Mouse (Mus musculus) A20 (cell line): ENCODE measurements at regions not wholly inside any gene's neighbourhood (a gene's known extent, or its start where the extent isn't known, plus 50 kb on each side); places are given as distances from the start of the nearest gene placed in this dataset.

Source experiments
- DNase-seq: peaks from one replicate; pipeline ENCODE4 v3.0.0-alpha.2; 2011; ENCODE audit warnings: low read depth, low spot score

GRCm38 (mm10) chr10:24493392-24493791 is 101.8 kb upstream of the Ccn2 start:
- no peak for DNase-seq

GRCm38 (mm10) chr10:24493936-24494335 is 101.3 kb upstream of the Ccn2 start:
- no peak for DNase-seq

- DNase-seq: no peak
These were observed 75.3 kb upstream of the Ccn2 start for GRCm38 (mm10) chr10:24519795-24520512.

GRCm38 (mm10) chr10:24520515-24520914 is 74.7 kb upstream of the Ccn2 start:
- no peak for DNase-seq

DNA sequence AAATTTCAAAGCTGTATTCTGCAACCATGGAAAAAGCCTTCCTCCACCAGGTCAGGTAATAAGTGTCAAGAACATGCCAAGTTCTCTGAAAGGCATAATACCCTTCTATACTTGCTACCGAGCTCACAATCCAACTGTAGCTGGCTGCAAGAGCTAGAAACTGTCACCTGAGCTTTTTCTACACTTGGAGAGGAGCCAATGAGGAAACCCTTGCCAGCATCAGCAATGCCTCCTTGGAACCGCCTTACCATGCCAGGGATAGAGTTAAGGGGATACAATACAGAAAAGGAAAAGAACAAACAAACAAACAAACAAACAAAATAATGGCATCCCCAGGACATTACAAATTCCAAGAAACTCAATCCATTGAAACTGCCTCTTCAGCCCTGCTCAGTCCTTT is 62.5 kb upstream of the Ccn2 start:
- no peak for DNase-seq

DNA sequence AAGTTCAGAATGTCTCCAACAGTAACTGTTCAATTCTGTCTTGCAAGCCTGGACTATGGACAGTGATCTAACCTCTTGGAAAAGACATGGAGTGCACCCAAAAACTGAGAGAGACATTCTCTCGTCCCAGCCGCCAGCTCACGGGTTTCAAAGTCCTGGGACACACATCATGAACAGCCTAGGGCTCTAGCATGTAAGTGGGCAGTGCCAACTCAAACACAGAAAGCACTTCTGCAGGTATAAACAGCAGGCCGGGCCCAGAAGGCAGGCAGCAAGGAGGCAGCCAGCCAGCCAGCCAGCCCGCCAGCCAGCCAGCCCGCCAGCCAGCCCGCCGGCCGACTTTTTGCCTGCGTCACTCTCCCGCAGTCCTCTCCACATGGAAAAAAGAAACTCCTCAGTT is 60.3 kb upstream of the Ccn2 start:
- DNase-seq: no peak

DNA sequence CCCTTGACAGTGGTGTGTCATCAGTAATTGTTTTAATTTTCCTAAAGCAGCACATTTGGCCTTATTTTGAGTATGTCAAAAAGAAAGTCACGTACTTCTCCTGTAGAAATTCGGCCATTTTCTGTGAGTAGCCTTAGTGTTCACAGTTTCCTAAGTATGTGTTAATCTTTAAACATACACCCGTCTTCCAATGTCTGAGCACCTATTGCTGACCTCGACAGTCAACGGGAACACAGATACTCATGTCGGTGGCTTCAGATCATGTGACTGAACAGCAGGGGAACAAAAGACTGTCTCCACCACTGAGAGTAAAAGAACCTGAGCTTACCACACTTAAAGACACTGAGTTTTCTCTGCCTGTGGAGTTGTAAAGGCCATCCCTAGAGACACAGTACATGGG is 59.8 kb upstream of the Ccn2 start:
- DNase-seq: no peak

- no peak for DNase-seq
These were observed 53.3 kb upstream of the Ccn2 start for GRCm38 (mm10) chr10:24541990-24542389.
